Comparison of ENCODE assay signal across 8 mouse cellular contexts in genomic region chr9:121718792-121719318, GRCm38 (mm10). TPM values are rescaled to one million over a fixed set of nuclear protein-coding genes. Genes with fewer than 3 reads are reported as not detected.
A peak's percentile ranks its signal among the peaks of the same experiment; 100 is the strongest.
DNase-seq lines count a peak whose midpoint lies in the region; ATAC-seq lines count a peak whose summit lies in the region.

Gene Nktr, plus strand, starts transcription at chr9:121719169.

- ATAC-seq in forebrain, embryonic 14.5 days: peak; percentile 100
- peak; percentile 99 for ATAC-seq in neural tube, embryonic 15.5 days (ENCODE audit: low FRiP score)

- peaks cover 10% of the 10 kb centered on the region for H3K4me1 ChIP-seq in forebrain, embryonic 14.5 days (ENCODE audit: control insufficient read depth, insufficient read depth, low read length)
- peaks cover 22% of the 10 kb centered on the region for H3K4me1 ChIP-seq in neural tube, embryonic 15.5 days

- H3K27ac ChIP-seq in forebrain, embryonic 14.5 days (ENCODE audit: low read depth, low read length): peak within 1 kb of the TSS; percentile 91
- peak within 1 kb of the TSS; percentile 95 for H3K27ac ChIP-seq in neural tube, embryonic 15.5 days (replicated peaks)

- intact Hi-C loops in heart, postnatal 14 days (cut with DNase I): no loop called here

- H3K9ac ChIP-seq in forebrain, embryonic 14.5 days (ENCODE audit: low read length): peak within 1 kb of the TSS; percentile 95
- peak within 1 kb of the TSS; percentile 95 for H3K9ac ChIP-seq in neural tube, embryonic 15.5 days (replicated peaks)

- 0 out of 2 replicates have a peak, but pooled peaks cover 2% of the 10 kb centered on the region for H3K9me3 ChIP-seq in forebrain, embryonic 14.5 days (replicated peaks; ENCODE audit: control insufficient read depth, low read length)
- H3K9me3 ChIP-seq in neural tube, embryonic 15.5 days (replicated peaks): no peaks in the 10 kb centered on the region

- WGBS in forebrain, embryonic 14.5 days: under 1% methylated on average over 51 of the region's 61 CpGs
- WGBS in neural tube, embryonic 15.5 days: under 1% methylated on average over 60 of the region's 61 CpGs

- H3K27me3 ChIP-seq in forebrain, embryonic 14.5 days (replicated peaks; ENCODE audit: control insufficient read depth, insufficient read depth, low read length): no peaks in the 10 kb centered on the region
- no peaks in the 10 kb centered on the region for H3K27me3 ChIP-seq in neural tube, embryonic 15.5 days (replicated peaks)

- peak within 1 kb of the TSS; percentile 94 for H3K4me3 ChIP-seq in forebrain, embryonic 14.5 days (ENCODE audit: low read depth, low read length)
- peak within 1 kb of the TSS; percentile 86 for H3K4me3 ChIP-seq in neural tube, embryonic 15.5 days (replicated peaks)

- H3K4me2 ChIP-seq in forebrain, embryonic 14.5 days (ENCODE audit: low read length): peak within 1 kb of the TSS; percentile 95
- H3K4me2 ChIP-seq in neural tube, embryonic 15.5 days: peak within 1 kb of the TSS; percentile 88

- no peaks in the 10 kb centered on the region for H3K36me3 ChIP-seq in forebrain, embryonic 14.5 days (ENCODE audit: control insufficient read depth, insufficient read depth, low read length)
- H3K36me3 ChIP-seq in neural tube, embryonic 15.5 days: 0 out of 2 replicates have a peak, but pooled peaks cover 5% of the 10 kb centered on the region

- peak; percentile 99 for DNase-seq in ES-CJ7 (ENCODE audit: low read depth, low spot score)
- peak; percentile 98 for DNase-seq in cerebellum, adult 11 months
- peak; percentile 99 for DNase-seq in forebrain, embryonic 14.5 days (ENCODE audit: low spot score)
- DNase-seq in heart, postnatal 14 days: peak; percentile 98 to 99
- DNase-seq in layer of hippocampus, adult 11-12 months (ENCODE audit: low spot score): peak; percentile 99
- DNase-seq in lung, adult 18-20 months: peak; percentile 98 to 99
- peak; percentile 99 for DNase-seq in testis, postnatal 14 days (ENCODE audit: low spot score)

RNA-seq across cellular contexts. Expression of gene Nktr, which starts in this region (rescaled TPM):
- 41.5 and 53.0 TPM in 2 replicates for polyA plus RNA-seq in forebrain, embryonic 14.5 days (2014; fragmentation: Nextera tagmentation; extraction: Ambion mirVana)
- total RNA-seq in heart, postnatal 14 days (2021): 10 to 100 TPM; 44.8 to 46.5 TPM
- polyA plus RNA-seq in neural tube, embryonic 15.5 days (2015; fragmentation: Nextera tagmentation; extraction: Ambion mirVana): 51.5 and 52.8 TPM in 2 replicates

Comparison
In these comparisons a context has a peak if more than half of its experiments do, and no peak if none do; other contexts are left out.
1. Peak in every context shown above with its lines: DNase-seq, ATAC-seq, H3K4me3 ChIP-seq and H3K27ac ChIP-seq.